Mouse (Mus musculus) cortical plate, adult 2 months (tissue): Measurements from ENCODE around the gene Nle1. TPM values are rescaled to one million over a fixed set of nuclear protein-coding genes. Genes with fewer than 3 reads are reported as not detected.
"Not testable (repeated sequence)": the region's sequence is repeated elsewhere in the genome, so short reads cannot be mapped to it uniquely, and the experiment has no call there.

ENCODE experiments used
- H3K27ac ChIP-seq: fragments of 200-500 bp; 2 replicates; pipeline ENCODE4 v1.5.1; 2012; ENCODE audit warnings: low read length, control low read depth, inconsistent platforms; ENCODE audit not compliant: insufficient read depth
- H3K4me1 ChIP-seq: fragments of 200-500 bp; 2 replicates; pipeline ENCODE4 v1.6.1; 2011; ENCODE audit warnings: low read length; ENCODE audit not compliant: control insufficient read depth, insufficient read depth
- H3K4me3 ChIP-seq: fragments of 200-500 bp; 2 replicates; pipeline ENCODE4 v1.5.1; 2011; ENCODE audit warnings: mild to moderate bottlenecking, low read length, control low read depth; ENCODE audit not compliant: insufficient read depth
- CTCF ChIP-seq: fragments of 200-500 bp; IDR thresholded peaks from 2 replicates; pipeline ENCODE4 v1.5.1; 2011; ENCODE audit warnings: mild to moderate bottlenecking, control low read depth, low read length; ENCODE audit not compliant: insufficient read depth; ENCODE audit errors: extremely low read depth
- POLR2A ChIP-seq: fragments of 200-500 bp; IDR thresholded peaks from 2 replicates; pipeline ENCODE4 v1.6.1; 2011; ENCODE audit warnings: mild to moderate bottlenecking, low read length, control low read depth; ENCODE audit not compliant: insufficient read depth; ENCODE audit errors: extremely low read depth
- polyA plus RNA-seq: library from polyadenylated mRNA; depleted of rRNA; stranded (reverse); fragments of >200 nt; gene quantifications from 2 replicates; pipeline ENCODE4 v1.2.3, GENCODE M21; 2012

The Nle1 gene
- polyA plus RNA-seq, 1 experiment, result 36.8 TPM

DNA sequence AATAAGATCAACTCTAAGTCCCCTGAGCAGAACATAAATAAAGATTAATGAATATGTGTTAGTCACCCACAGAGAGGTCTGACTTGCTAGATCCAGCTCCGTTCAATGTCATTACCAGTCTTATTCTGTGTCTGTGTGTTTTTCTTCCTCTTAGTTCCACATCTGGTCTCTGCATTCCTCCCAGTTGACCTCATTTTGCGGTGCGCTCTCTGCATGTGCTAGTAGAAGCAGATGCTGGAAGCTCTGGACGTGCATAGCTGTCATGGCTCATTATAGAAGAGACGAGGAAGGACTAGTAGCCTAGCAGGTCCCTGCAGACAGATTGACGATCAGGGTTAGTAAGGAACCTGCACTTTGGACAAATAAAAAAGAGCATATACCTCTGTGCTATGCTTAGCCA, 35.1 kb upstream of the Nle1 start:
- no peak overlapping the region for H3K4me3 ChIP-seq

DNA sequence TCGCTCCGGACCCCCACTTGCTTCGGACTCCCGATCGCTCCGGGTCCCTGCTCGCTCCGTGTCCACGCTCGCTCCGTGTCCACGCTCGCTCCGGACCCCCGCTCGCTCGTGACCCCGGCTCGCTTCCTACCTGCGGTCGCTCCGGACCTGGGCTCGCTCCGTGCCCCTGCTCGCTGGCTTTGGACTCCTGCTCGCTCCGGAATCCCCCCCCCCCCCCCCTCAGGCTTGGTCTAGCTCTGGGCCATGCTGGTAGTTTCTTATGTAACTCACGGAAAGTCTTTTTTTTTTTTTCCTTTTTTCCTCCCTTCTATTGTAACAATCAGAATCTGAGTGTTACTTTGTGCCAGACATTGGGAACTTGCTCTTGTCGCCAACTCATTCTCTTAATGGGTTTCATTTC, 25.0 kb upstream of the Nle1 start:
- Histone ChIP-seq H3K4me1 (no peaks in the 10 kb centered on the region), H3K4me3 (no peak overlapping the region), H3K27ac (no peak overlapping the region)
- no peak for TF ChIP-seq CTCF
- TF ChIP-seq POLR2A, result no peak

More for the DNA sequence above, 35.1 kb upstream of the Nle1 start:
- Histone ChIP-seq H3K4me1 (no peaks in the 10 kb centered on the region), H3K27ac (no peak overlapping the region)
- no peak for TF ChIP-seq POLR2A
- TF ChIP-seq CTCF, result no peak

DNA sequence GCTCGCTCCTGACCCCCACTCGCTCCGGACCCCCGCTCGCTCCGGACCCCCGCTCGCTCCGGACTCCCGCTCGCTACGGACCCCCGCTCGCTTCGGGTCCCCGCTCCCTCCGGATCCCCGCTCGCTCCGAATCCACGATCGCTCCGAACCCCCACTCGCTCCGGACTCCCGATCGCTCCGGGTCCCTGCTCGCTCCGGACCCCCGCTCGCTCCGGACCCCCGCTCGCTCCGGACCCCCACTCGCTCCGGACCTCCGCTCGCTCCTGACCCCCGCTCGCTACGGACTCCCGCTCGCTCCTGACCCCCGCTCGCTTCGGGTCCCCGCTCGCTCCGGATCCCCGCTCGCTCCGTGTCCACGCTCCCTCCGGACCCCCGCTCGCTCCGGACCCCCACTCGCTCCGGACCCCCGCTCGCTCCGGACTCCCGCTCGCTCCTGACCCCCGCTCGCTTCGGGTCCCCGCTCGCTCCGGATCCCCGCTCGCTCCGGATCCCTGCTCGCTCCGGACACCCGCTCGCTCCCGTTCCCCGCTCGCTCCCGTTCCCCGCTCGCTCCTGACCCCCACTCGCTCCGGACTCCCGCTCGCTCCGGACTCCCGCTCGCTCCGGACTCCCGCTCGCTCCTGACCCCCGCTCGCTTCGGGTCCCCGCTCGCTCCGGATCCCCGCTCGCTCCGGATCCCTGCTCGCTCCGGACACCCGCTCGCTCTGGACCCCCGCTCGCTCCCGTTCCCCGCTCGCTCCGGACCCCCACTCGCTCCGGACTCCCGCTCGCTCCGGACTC, 23.6 kb upstream of the Nle1 start:
- H3K4me1 ChIP-seq, H3K4me3 ChIP-seq, H3K27ac ChIP-seq: not testable (repeated sequence)

DNA sequence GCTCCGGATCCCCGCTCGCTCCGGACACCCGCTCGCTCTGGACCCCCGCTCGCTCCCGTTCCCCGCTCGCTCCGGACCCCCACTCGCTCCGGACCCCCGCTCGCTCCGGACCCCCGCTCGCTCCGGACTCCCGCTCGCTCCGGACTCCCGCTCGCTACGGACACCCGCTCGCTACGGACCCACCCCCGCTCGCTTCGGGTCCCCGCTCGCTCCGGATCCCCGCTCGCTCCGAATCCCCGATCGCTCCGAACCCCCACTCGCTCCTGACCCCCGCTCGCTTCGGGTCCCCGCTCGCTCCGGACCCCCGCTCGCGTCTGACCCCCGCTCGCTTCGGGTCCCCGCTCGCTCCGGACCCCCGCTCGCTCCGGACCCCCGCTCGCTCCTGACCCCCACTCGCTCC, 22.9 kb upstream of the Nle1 start:
- not testable (repeated sequence) for H3K4me3 ChIP-seq, H3K4me1 ChIP-seq, H3K27ac ChIP-seq

DNA sequence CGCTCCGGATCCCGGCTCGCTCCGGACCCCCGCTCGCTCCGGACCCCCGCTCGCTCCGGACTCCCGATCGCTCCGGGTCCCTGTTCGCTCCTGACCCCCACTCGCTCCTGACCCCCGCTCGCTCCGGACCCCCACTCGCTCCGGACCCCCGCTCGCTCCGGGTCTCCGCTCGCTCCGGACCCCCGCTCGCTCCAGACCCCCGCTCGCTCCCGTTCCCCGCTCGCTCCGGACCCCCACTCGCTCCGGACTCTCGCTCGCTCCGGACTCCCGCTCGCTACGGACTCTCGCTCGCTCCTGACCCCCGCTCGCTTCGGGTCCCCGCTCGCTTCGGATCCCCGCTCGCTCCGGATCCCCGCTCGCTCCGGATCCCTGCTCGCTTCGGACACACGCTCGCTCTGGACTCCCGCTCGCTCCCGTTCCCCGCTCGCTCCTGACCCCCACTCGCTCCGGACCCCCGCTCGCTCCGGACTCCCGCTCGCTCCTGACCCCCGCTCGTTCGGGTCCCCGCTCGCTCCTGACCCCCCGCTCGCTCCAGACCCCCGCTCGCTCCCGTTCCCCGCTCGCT, 22.3 kb upstream of the Nle1 start:
- not testable (repeated sequence) for H3K4me3 ChIP-seq, H3K4me1 ChIP-seq

DNA sequence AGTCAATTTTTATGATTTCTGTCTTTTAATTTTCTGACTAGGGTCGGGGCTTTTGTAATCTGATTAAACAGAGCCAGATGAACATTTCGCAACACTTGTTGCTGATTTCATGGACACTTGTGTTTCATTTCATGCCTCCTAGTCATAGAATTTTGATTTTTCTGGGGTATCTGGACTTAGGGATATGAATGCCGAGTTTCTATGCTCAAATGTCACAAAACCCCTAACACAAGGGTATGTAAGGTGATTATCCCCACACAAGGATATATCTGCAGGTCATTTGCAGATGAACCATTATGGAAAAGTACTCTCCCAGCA, 21.4 kb upstream of the Nle1 start:
- no peak overlapping the region for H3K27ac ChIP-seq
- no peak overlapping the region for H3K4me3 ChIP-seq
- no peak for TF ChIP-seq POLR2A
- no peaks in the 10 kb centered on the region for H3K4me1 ChIP-seq

More for the DNA sequence above, 22.3 kb upstream of the Nle1 start:
- H3K27ac ChIP-seq, result not testable (repeated sequence)

DNA sequence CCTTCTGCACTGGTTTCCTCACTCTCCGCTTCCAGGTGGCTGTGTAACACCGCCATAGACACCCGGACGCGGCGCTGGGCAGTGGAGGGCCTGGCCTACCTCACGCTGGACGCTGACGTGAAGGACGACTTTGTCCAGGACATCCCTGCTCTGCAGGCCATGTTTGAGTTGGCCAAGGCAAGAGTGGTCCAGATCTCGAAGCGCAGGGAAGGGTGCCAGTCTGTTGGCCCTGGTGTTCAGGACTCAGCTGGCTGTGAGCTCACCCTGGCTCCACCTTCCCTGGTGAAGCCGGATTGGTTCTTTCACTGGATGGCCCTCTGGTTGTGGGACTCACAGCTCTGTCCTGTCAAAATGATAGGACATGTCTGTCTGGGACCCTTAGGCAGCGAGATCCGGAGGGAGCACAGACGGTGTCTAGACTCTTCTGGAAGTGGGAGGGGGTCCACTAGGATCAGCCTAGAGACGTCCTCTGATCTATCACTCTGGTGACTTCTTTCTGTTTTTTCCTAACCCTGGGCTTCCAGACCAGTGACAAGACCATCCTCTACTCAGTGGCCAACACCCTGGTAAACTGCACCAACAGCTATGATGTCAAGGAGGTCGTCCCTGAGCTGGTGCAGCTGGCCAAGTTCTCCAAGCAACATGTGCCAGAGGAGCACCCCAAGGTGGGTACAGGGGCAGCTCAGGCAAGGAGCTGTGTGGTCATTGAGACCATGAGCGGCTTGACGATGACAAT, 20.9 kb upstream of the Nle1 start:
- Histone ChIP-seq H3K4me3 (no peak overlapping the region), H3K4me1 (no peaks in the 10 kb centered on the region), H3K27ac (no peak overlapping the region)
- TF ChIP-seq POLR2A (no peak), CTCF (no peak)

DNA sequence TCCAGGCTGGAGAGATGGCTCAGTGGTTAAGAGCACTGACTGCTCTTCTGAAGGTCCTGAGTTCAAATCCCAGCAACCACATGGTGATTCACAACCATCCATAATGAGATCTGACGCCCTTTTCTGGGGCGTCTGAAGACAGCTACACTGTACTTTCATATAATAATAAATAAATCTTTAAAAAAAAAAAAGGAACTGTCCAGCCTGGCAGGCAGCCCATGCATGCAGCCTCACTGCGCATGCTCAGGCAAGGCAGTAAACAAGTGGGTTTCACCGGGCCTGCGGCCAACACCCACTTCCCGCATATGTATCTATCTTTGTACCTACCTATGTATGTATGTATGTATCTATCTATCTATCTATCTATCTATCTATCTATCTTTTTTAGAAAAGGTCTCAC, 15.7 kb upstream of the Nle1 start:
- H3K4me3 ChIP-seq, H3K27ac ChIP-seq, H3K4me1 ChIP-seq: not testable (repeated sequence)

DNA sequence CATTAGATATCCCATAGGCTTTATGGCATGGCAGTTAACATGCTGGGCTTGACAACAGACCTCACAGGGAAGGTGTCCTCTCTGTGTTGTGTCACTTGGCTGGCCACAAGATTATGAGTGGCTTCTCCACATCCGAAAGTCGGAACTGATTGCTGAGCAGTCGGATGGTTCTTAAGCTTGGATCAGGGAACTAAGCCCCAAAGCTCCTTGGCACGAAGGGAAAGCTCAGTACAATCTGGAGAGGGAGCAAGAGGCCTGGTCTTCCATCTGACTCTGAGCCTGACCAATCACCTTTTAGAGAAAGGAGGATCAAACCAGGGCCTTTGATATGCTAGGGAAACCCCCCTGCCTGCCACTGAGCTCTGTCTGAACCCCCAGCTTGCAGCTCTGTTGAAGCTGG, 13.5 kb upstream of the Nle1 start:
- TF ChIP-seq CTCF, result no peak
- TF ChIP-seq POLR2A, result no peak
- no peaks in the 10 kb centered on the region for H3K4me1 ChIP-seq
- H3K4me3 ChIP-seq, result no peak overlapping the region
- no peak overlapping the region for H3K27ac ChIP-seq

DNA sequence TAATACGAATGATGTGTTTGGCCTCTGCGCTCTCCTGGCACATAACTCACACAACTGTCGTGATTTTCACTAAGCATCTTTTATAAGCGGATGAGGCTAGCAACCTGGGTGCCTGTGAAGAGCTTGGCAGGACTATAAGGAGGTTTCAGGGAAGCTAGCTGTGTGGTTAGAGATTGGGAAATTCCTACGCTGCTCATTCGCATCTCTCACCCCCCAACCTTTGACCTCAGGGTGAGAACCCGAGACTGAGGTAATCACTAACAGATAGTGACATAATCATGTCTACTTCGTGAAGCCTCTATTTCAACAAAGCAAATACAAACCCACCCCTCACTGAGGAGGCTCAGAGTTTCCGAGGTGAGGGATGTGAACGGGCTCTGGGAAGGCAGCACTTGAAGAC, 12.6 kb upstream of the Nle1 start:
- H3K4me1 ChIP-seq, result no peaks in the 10 kb centered on the region
- H3K4me3 ChIP-seq, result no peak overlapping the region
- no peak overlapping the region for H3K27ac ChIP-seq
- no peak for TF ChIP-seq CTCF
- TF ChIP-seq POLR2A, result no peak
